Mouse (Mus musculus) kidney, postnatal 36 days (tissue): ENCODE data around the gene Cpb1.

Source experiments
- DNase-seq, 2 experiments: peaks; one replicate each; pipeline ENCODE4 v3.0.0; 2021 to 2022; ENCODE audit warnings: mixed read lengths in 2 of 2

The Cpb1 gene

GRCm38 (mm10) chr3:20275633-20276032 lies at the start of gene Cpb1:
Gene Cpb1 (minus strand): TSS chr3:20275733.
- no peak for DNase-seq

GRCm38 (mm10) chr3:20317233-20317632 lies 41.7 kb upstream of the Cpb1 start:
- DNase-seq, result no peak

- no peak for DNase-seq
These were observed 33.6 kb upstream of the Cpb1 start for GRCm38 (mm10) chr3:20309142-20309541.

- DNase-seq, result no peak
These were observed 31.7 kb upstream of the Cpb1 start for GRCm38 (mm10) chr3:20307256-20307655.

- DNase-seq, result peak; percentile 3 to 5
These were observed 29.3 kb upstream of the Cpb1 start for GRCm38 (mm10) chr3:20304758-20305352.

GRCm38 (mm10) chr3:20295546-20295945 lies 20.0 kb upstream of the Cpb1 start:
- DNase-seq, result no peak

- DNase-seq, result no peak
These were observed 19.2 kb upstream of the Cpb1 start for GRCm38 (mm10) chr3:20294542-20295348.

GRCm38 (mm10) chr3:20291370-20291769 lies 15.8 kb upstream of the Cpb1 start:
- no peak for DNase-seq

- no peak for DNase-seq
These were observed 13.2 kb upstream of the Cpb1 start for GRCm38 (mm10) chr3:20288761-20289160.

- no peak for DNase-seq
These were observed 6.3 kb upstream of the Cpb1 start for GRCm38 (mm10) chr3:20281796-20282195.

- peak in 1 of 2 experiments; percentile 1 for DNase-seq
These were observed 20.7 kb downstream of the Cpb1 start for GRCm38 (mm10) chr3:20254566-20255479.

- DNase-seq, result no peak
These were observed 31.6 kb downstream of the Cpb1 start for GRCm38 (mm10) chr3:20243913-20244312.

GRCm38 (mm10) chr3:20242050-20242449 lies 33.5 kb downstream of the Cpb1 start, which contains the start of gene Cpa3:
Gene Cpa3 (minus strand): TSS chr3:20242181.
- DNase-seq, result no peak

- no peak for DNase-seq
These were observed 35.8 kb downstream of the Cpb1 start for GRCm38 (mm10) chr3:20239741-20240140.

GRCm38 (mm10) chr3:20236965-20237364 lies 38.6 kb downstream of the Cpb1 start:
- DNase-seq, result no peak

GRCm38 (mm10) chr3:20229027-20229426 lies 46.5 kb downstream of the Cpb1 start:
- DNase-seq, result no peak

GRCm38 (mm10) chr3:20225429-20225828 lies 50.1 kb downstream of the Cpb1 start:
- DNase-seq, result no peak

GRCm38 (mm10) chr3:20222926-20223698 lies 52.4 kb downstream of the Cpb1 start:
- DNase-seq, result no peak

- no peak for DNase-seq
These were observed 53.4 kb downstream of the Cpb1 start for GRCm38 (mm10) chr3:20222136-20222535.

- peak; percentile 33 to 79 for DNase-seq
These were observed 76.7 kb downstream of the Cpb1 start for GRCm38 (mm10) chr3:20198869-20199268.
